Mouse (Mus musculus) stomach, embryonic 14.5 days (tissue): ENCODE measurements around the gene Gm20379. TPM values are rescaled to one million over a fixed set of nuclear protein-coding genes. Genes with fewer than 3 reads are reported as not detected.
A peak's percentile ranks its signal among the peaks of the same experiment; 100 is the strongest.

Experiments used
- ATAC-seq: fragments of 200-750 bp; cut with Nextera tagmentation; 2 replicates; pipeline ENCODE4 v1.8.0; 2017; ENCODE audit warnings: low read depth, moderate TSS enrichment; ENCODE audit not compliant: insufficient number of reproducible peaks, insufficient read depth, low FRiP score
- H3K27ac ChIP-seq: fragments of 300-500 bp; sonication (generic); 2 replicates; pipeline ENCODE4 v1.5.1; 2014; ENCODE audit warnings: mild to moderate bottlenecking, low read length, moderate library complexity, mixed read lengths
- H3K27me3 ChIP-seq: fragments of 300-500 bp; sonication (generic); 2 replicates; pipeline ENCODE4 v1.6.1; 2014; ENCODE audit warnings: low read length, control low read depth, mixed read lengths; ENCODE audit not compliant: control insufficient read depth, insufficient read depth
- H3K36me3 ChIP-seq: fragments of 300-500 bp; sonication (generic); 2 replicates; pipeline ENCODE4 v1.6.1; 2014; ENCODE audit warnings: mild to moderate bottlenecking, control low read depth, low read length, moderate library complexity, mixed read lengths; ENCODE audit not compliant: control insufficient read depth, insufficient read depth
- H3K4me1 ChIP-seq: fragments of 300-500 bp; sonication (generic); 2 replicates; pipeline ENCODE4 v1.6.1; 2014; ENCODE audit warnings: low read length, control low read depth, mixed read lengths; ENCODE audit not compliant: control insufficient read depth, insufficient read depth
- H3K4me2 ChIP-seq: fragments of 300-500 bp; sonication (generic); replicated peaks from 2 replicates; pipeline ENCODE4 v1.6.1; 2014; ENCODE audit warnings: low read depth, low read length, control low read depth
- H3K4me3 ChIP-seq: fragments of 300-500 bp; sonication (generic); 2 replicates; pipeline ENCODE4 v1.5.1; 2014; ENCODE audit warnings: low read depth, low read length, control low read depth
- H3K9ac ChIP-seq: fragments of 300-500 bp; sonication (generic); replicated peaks from 2 replicates; pipeline ENCODE4 v1.6.1; 2014; ENCODE audit warnings: low read depth, mild to moderate bottlenecking, control low read depth, low read length, moderate library complexity, mixed read lengths
- H3K9me3 ChIP-seq: fragments of 300-500 bp; sonication (generic); 2 replicates; pipeline ENCODE4 v1.6.1; 2016; ENCODE audit warnings: low read depth, low read length, control low read depth; ENCODE audit not compliant: control insufficient read depth
- WGBS: fragments of 180-500 bp; shearing (Covaris S2); extraction: QIAGEN DNeasy Blood & Tissue Kit; methylation state at CpG from one replicate; pipeline ENCODE4 v1.1.7; 2014; 5-methylcytosine and 5-hydroxymethylcytosine counted together
- polyA plus RNA-seq: library from polyadenylated mRNA; unstranded; fragments of >200 nt; fragmentation: Nextera tagmentation; extraction: Ambion mirVana; gene quantifications from 2 replicates; pipeline ENCODE4 v1.2.1, GENCODE M21; 2014

Gm20379 gene
- polyA plus RNA-seq, 1 experiment from 2014 or later, result 1.8 TPM

GRCm38 (mm10) chr13:92339787-92340186 lies 34.0 kb downstream of the Gm20379 start:
- Histone ChIP-seq H3K4me3 (no peak overlapping the region), H3K27ac (no peak overlapping the region), H3K9me3 (no peaks in the 10 kb centered on the region), H3K27me3 (no peaks in the 10 kb centered on the region), H3K4me2 (no peak overlapping the region), H3K9ac (no peak overlapping the region), H3K36me3 (peaks cover 7% of the 10 kb centered on the region; the same call in 1 of the 2 replicates), H3K4me1 (no peaks in the 10 kb centered on the region)
- no peak for ATAC-seq
- WGBS, result 88% methylated on average over 3 of the region's 3 CpGs

GRCm38 (mm10) chr13:92344033-92344432 lies 38.3 kb downstream of the Gm20379 start:
- Histone ChIP-seq H3K9me3 (no peaks in the 10 kb centered on the region), H3K27ac (no peak overlapping the region), H3K4me1 (no peaks in the 10 kb centered on the region), H3K4me3 (no peak overlapping the region), H3K4me2 (no peak overlapping the region), H3K9ac (no peak overlapping the region), H3K36me3 (peaks cover 11% of the 10 kb centered on the region; the same call in 1 of the 2 replicates), H3K27me3 (no peaks in the 10 kb centered on the region)
- no peak for ATAC-seq
- 89% methylated on average over 8 of the region's 8 CpGs for WGBS

- H3K27me3 ChIP-seq, result no peaks in the 10 kb centered on the region
- no peaks in the 10 kb centered on the region for H3K9me3 ChIP-seq
- WGBS, result 93% methylated on average over 5 of the region's 5 CpGs
- no peak overlapping the region for H3K9ac ChIP-seq
- no peak overlapping the region for H3K27ac ChIP-seq
- no peaks in the 10 kb centered on the region for H3K4me1 ChIP-seq
- H3K36me3 ChIP-seq, result peaks cover 11% of the 10 kb centered on the region; the same call in 1 of the 2 replicates
- H3K4me2 ChIP-seq, result no peak overlapping the region
- no peak overlapping the region for H3K4me3 ChIP-seq
- no peak for ATAC-seq
Measured at GRCm38 (mm10) chr13:92346338-92346737, 40.6 kb downstream of the Gm20379 start.

GRCm38 (mm10) chr13:92351100-92351499 lies 45.3 kb downstream of the Gm20379 start:
- WGBS, result 85% methylated on average over 6 of the region's 6 CpGs
- Histone ChIP-seq H3K9me3 (no peaks in the 10 kb centered on the region), H3K27me3 (no peaks in the 10 kb centered on the region), H3K9ac (no peak overlapping the region), H3K4me1 (0 out of 2 replicates have a peak, but pooled peaks cover under 1% of the 10 kb centered on the region), H3K4me2 (no peak overlapping the region), H3K36me3 (peaks cover 4% of the 10 kb centered on the region; the same call in 1 of the 2 replicates), H3K27ac (no peak overlapping the region), H3K4me3 (no peak overlapping the region)
- no peak for ATAC-seq

- no peak for ATAC-seq
- H3K9me3 ChIP-seq, result no peaks in the 10 kb centered on the region
- peak overlapping the region; percentile 93 for H3K4me2 ChIP-seq
- no peak overlapping the region for H3K9ac ChIP-seq
- no peak overlapping the region for H3K27ac ChIP-seq
- 13% methylated on average over 4 of the region's 4 CpGs for WGBS
- H3K27me3 ChIP-seq, result no peaks in the 10 kb centered on the region
- peak overlapping the region; percentile 70 for H3K4me3 ChIP-seq
- H3K4me1 ChIP-seq, result 0 out of 2 replicates have a peak, but pooled peaks cover 4% of the 10 kb centered on the region
- peaks cover 4% of the 10 kb centered on the region; the same call in 1 of the 2 replicates for H3K36me3 ChIP-seq
Measured at GRCm38 (mm10) chr13:92353956-92354355, 48.2 kb downstream of the Gm20379 start.

- ATAC-seq, result peak; percentile 95
- Histone ChIP-seq H3K27me3 (no peaks in the 10 kb centered on the region), H3K9me3 (no peaks in the 10 kb centered on the region), H3K36me3 (peaks cover 4% of the 10 kb centered on the region; the same call in 1 of the 2 replicates), H3K9ac (peak within 1 kb of the TSS; percentile 50), H3K4me3 (peak within 1 kb of the TSS; percentile 70), H3K4me2 (peak within 1 kb of the TSS; percentile 93), H3K4me1 (0 out of 2 replicates have a peak, but pooled peaks cover 4% of the 10 kb centered on the region), H3K27ac (peak within 1 kb of the TSS; percentile 93)
- WGBS, result under 1% methylated on average over 75 of the region's 76 CpGs
Measured at GRCm38 (mm10) chr13:92354456-92355271, 48.9 kb downstream of the Gm20379 start, which contains the start of the genes Dhfr and Msh3. Gene Dhfr (plus strand): TSS chr13:92354726. Gene Msh3 (minus strand): TSS chr13:92355003.

- peaks cover 4% of the 10 kb centered on the region; the same call in 1 of the 2 replicates for H3K36me3 ChIP-seq
- H3K9me3 ChIP-seq, result no peaks in the 10 kb centered on the region
- under 1% methylated on average over 24 of the region's 24 CpGs for WGBS
- ATAC-seq, result peak; percentile 37
- 0 out of 2 replicates have a peak overlapping the region, but pooled peaks have one; percentile 44 for H3K27ac ChIP-seq
- peak overlapping the region; percentile 70 for H3K4me3 ChIP-seq
- no peaks in the 10 kb centered on the region for H3K27me3 ChIP-seq
- H3K4me2 ChIP-seq, result peak overlapping the region; percentile 93
- H3K4me1 ChIP-seq, result 0 out of 2 replicates have a peak, but pooled peaks cover 4% of the 10 kb centered on the region
- H3K9ac ChIP-seq, result peak overlapping the region; percentile 42
Measured at GRCm38 (mm10) chr13:92355272-92355643, 49.5 kb downstream of the Gm20379 start.

- H3K36me3 ChIP-seq, result peaks cover 4% of the 10 kb centered on the region; the same call in 1 of the 2 replicates
- no peak overlapping the region for H3K27ac ChIP-seq
- WGBS, result 73% methylated on average over 7 of the region's 7 CpGs
- no peaks in the 10 kb centered on the region for H3K9me3 ChIP-seq
- ATAC-seq, result no peak
- no peaks in the 10 kb centered on the region for H3K27me3 ChIP-seq
- no peak overlapping the region; the same call in 1 of the 2 replicates for H3K9ac ChIP-seq
- 0 out of 2 replicates have a peak, but pooled peaks cover 4% of the 10 kb centered on the region for H3K4me1 ChIP-seq
- H3K4me2 ChIP-seq, result peak overlapping the region; percentile 93
- H3K4me3 ChIP-seq, result peak overlapping the region; percentile 70
Measured at GRCm38 (mm10) chr13:92356376-92356775, 50.6 kb downstream of the Gm20379 start.
